In genomic region chr2:125248256-125248655, GRCm38 (mm10) we compare ENCODE assay signal across 8 mouse cellular contexts. TPM values are rescaled to one million over a fixed set of nuclear protein-coding genes. Genes with fewer than 3 reads are reported as not detected.
DNase-seq lines count a peak whose midpoint lies in the region; ATAC-seq and TF ChIP-seq lines count a peak whose summit lies in the region.

No protein-coding gene starts in this region.

- peak overlapping the region; percentile 72 for H3K4me3 ChIP-seq in layer of hippocampus, adult 2 months
- H3K4me3 ChIP-seq in embryonic facial prominence, embryonic 13.5 days, result peak overlapping the region; percentile 72
- peak overlapping the region; percentile 60 for H3K4me3 ChIP-seq in hindbrain, postnatal 0 days (ENCODE audit: low read length)

- ATAC-seq in embryonic facial prominence, embryonic 13.5 days (ENCODE audit: insufficient number of reproducible peaks, insufficient read depth, low FRiP score, low TSS enrichment, low read depth), result no peak
- no peak for ATAC-seq in hindbrain, postnatal 0 days
- no peak for ATAC-seq in CD4-positive, CD25-positive, alpha-beta regulatory T cell, adult 4 months

- no peak for DNase-seq in layer of hippocampus, adult 2 months (ENCODE audit: low spot score in 2 of 2)
- DNase-seq in layer of hippocampus, postnatal 10 days (ENCODE audit: low spot score in 2 of 2), result no peak
- no peak for DNase-seq in hindbrain, postnatal 0 days (ENCODE audit: low spot score)
- peak; percentile 36 for DNase-seq in neural tube, embryonic 10.5 days (ENCODE audit: extremely low spot score, low spot score)
- no peak for DNase-seq in adrenal gland, adult 2 months
- no peak for DNase-seq in left cerebral cortex, postnatal 14 days (ENCODE audit: low spot score in 2 of 2)

- no peak for TF ChIP-seq CTCF in layer of hippocampus, adult 2 months (conservative IDR thresholded peaks at IDR 0.05)
- TF ChIP-seq CTCF in hindbrain, postnatal 0 days (IDR thresholded peaks at IDR 0.05; ENCODE audit: low read depth), result no peak

- H3K9me3 ChIP-seq in embryonic facial prominence, embryonic 13.5 days, result no peaks in the 10 kb centered on the region
- no peaks in the 10 kb centered on the region for H3K9me3 ChIP-seq in hindbrain, postnatal 0 days (ENCODE audit: low read length)

- H3K4me1 ChIP-seq in embryonic facial prominence, embryonic 13.5 days, result peaks cover 30% of the 10 kb centered on the region
- H3K4me1 ChIP-seq in hindbrain, postnatal 0 days (ENCODE audit: insufficient read depth, low read length), result peaks cover 9% of the 10 kb centered on the region

- intact Hi-C loops in left cerebral cortex, postnatal 14 days (cut with DNase I), result no loop called here

- peak overlapping the region; percentile 74 for H3K4me2 ChIP-seq in embryonic facial prominence, embryonic 13.5 days
- peak overlapping the region; percentile 74 for H3K4me2 ChIP-seq in hindbrain, postnatal 0 days (ENCODE audit: low read depth, low read length)

- WGBS in embryonic facial prominence, embryonic 13.5 days, result under 1% methylated on average over 8 of the region's 8 CpGs
- 3% methylated on average over 8 of the region's 8 CpGs for WGBS in hindbrain, postnatal 0 days

- peaks cover 29% of the 10 kb centered on the region for H3K36me3 ChIP-seq in embryonic facial prominence, embryonic 13.5 days
- no peaks in the 10 kb centered on the region for H3K36me3 ChIP-seq in hindbrain, postnatal 0 days (ENCODE audit: insufficient read depth, low read length)

- peak overlapping the region; percentile 91 for H3K9ac ChIP-seq in embryonic facial prominence, embryonic 13.5 days
- peak overlapping the region; percentile 56 for H3K9ac ChIP-seq in hindbrain, postnatal 0 days (replicated peaks; ENCODE audit: low read length)

- H3K27ac ChIP-seq in layer of hippocampus, adult 2 months, result no peak overlapping the region
- peak overlapping the region; percentile 97 for H3K27ac ChIP-seq in embryonic facial prominence, embryonic 13.5 days
- 0 out of 2 replicates have a peak overlapping the region, but pooled peaks have one; percentile 86 for H3K27ac ChIP-seq in hindbrain, postnatal 0 days

- H3K27me3 ChIP-seq in embryonic facial prominence, embryonic 13.5 days, result no peaks in the 10 kb centered on the region
- no peaks in the 10 kb centered on the region for H3K27me3 ChIP-seq in hindbrain, postnatal 0 days (ENCODE audit: insufficient read depth, low read length)

RNA-seq across cellular contexts. Expression of gene Dut, which starts 1.3 kb away (rescaled TPM):
- total RNA-seq in layer of hippocampus, adult 2 months (2021), result 10 to 100 TPM; 27.1 to 28.4 TPM
- 10 to 100 TPM; 41.0 to 46.6 TPM for total RNA-seq in layer of hippocampus, postnatal 10 days (2021)
- 135 and 145 TPM in 2 replicates for polyA plus RNA-seq in embryonic facial prominence, embryonic 13.5 days (2015; fragmentation: Nextera tagmentation; extraction: Ambion mirVana)
- 46.6 and 50.7 TPM in 2 replicates for total RNA-seq in hindbrain, postnatal 0 days (2014; rRNA removed)
- polyA plus RNA-seq in hindbrain, postnatal 0 days (2015; fragmentation: Nextera tagmentation; extraction: Ambion mirVana), result 95.0 and 105 TPM in 2 replicates
- 10 to 100 TPM; 40.8 to 41.1 TPM for polyA plus RNA-seq in CD4-positive, CD25-positive, alpha-beta regulatory T cell, adult 4 months (2017; shearing (Covaris generic))
- 10 to 100 TPM; 15.7 to 23.6 TPM for total RNA-seq in adrenal gland, adult 2 months (2021)
- polyA plus RNA-seq in adrenal gland, adult 2 months (2012; rRNA removed), result 50.0 and 66.9 TPM in 2 replicates
- 10 to 100 TPM; 27.6 to 29.0 TPM for total RNA-seq in left cerebral cortex, postnatal 14 days (2021)
